Mouse (Mus musculus) T-helper 1 cell (primary cell): ENCODE results near the gene Aif1.

Experiments
- in situ Hi-C: fragments of 300-600 bp; cut with MboI, MseI; formaldehyde crosslinking; loops from one replicate; pipeline ENCODE4 v1.15.1; 2025; ENCODE audit warnings: high pct_unique_total_duplicates

Gene Aif1

DNA sequence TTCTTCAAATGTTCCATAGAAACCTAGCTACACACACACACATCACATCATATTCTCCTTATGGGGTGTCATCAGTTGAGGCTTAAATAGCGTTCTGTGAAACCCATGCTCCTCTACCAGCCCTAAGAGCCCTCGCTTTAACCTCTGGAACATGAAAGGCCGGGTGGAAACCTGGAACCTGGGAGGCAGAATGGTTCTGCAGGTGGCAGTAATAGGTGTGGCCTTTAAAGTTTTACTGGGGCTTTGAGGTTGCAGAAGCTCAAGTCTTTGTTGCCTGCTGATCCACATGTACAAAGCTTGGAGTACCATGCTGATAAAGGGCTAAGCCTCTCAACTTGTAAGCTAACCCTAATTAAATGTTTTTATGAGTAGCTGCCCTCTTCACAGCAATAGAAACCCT lies 28.5 kb downstream of the Aif1 start:
- in situ Hi-C loops = no loop called here

DNA sequence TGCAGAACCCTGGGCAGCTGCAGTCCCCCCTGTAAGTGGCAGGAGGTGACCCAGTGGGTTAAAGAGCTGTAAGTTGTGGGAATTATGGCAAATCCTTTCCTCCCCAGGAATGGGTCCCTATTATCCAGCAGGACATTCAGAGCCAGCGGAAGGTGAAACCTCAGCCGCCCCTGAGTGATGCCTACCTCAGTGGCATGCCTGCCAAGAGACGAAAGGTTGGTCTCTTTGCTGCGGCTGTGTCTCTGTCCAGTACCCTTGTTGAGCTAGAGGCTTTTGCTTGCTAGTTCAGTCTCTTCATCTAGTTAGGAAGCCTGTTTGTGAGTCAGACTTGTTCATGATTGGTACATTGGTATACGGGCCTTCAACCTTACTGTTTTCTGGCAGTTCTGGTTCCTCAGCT lies 29.7 kb downstream of the Aif1 start:
- in situ Hi-C loops = no loop called here

DNA sequence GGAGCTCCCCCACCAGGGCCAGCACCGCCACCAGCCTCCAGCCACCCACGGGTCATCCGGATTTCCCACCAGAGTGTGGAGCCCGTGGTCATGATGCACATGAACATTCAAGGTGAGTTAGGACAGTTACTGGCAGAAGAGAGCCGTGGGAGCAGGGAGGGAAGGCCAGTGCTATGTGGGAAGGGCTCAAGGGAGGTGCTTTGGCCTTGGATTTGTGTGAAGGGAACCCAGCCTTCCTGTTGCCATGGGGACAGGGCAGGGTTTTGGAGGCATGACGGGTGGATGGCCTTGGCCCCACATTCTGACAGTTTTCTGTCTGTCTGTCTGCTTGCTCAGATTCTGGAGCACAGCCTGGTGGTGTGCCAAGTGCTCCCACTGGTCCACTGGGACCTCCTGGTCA lies 33.9 kb downstream of the Aif1 start:
- in situ Hi-C loops = no loop called here

DNA sequence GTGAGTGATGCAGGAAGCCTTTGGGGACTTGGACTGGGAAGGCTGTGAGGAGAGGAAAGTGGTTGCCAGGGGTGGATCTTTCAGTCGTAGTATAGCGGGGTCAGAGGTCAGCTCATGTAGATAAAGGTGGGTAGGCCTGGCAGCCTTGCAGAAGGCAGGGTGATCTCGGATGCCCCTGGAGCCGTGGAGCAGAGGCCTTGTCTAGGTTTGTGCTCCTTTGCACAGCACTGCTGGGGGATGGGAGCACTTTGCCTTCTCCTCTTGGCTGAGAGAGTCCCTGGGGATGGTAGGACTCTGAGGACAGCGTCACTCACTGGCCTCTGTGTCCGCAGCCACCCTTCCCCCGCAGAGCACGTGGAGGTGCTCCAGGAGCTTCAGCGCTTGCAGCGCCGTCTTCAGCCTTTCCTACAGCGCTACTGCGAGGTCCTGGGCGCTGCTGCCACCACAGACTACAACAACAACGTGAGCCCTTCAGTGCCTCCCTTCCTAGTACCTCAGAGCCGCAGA lies 35.3 kb downstream of the Aif1 start:
- in situ Hi-C loops = no loop called here

DNA sequence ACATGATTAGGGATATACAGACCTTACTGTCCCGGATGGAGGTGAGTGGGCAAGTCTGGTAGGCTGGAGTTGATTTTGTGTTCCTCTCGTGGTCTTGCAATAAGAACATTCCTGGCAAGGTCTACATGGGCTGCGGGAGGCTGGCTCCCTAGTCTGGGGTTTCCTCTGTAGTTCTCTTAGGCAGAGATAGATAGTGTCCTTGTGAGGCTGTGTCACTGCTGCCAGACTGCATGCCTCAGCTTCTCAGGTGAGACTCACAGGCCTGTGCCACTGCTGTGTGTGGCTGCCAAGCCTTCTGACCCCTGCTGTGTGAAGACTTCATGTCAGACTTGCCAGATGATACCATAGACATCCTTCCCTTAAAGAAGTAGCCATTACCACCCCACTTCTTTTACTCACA lies 36.6 kb downstream of the Aif1 start:
- in situ Hi-C loops = no loop called here

DNA sequence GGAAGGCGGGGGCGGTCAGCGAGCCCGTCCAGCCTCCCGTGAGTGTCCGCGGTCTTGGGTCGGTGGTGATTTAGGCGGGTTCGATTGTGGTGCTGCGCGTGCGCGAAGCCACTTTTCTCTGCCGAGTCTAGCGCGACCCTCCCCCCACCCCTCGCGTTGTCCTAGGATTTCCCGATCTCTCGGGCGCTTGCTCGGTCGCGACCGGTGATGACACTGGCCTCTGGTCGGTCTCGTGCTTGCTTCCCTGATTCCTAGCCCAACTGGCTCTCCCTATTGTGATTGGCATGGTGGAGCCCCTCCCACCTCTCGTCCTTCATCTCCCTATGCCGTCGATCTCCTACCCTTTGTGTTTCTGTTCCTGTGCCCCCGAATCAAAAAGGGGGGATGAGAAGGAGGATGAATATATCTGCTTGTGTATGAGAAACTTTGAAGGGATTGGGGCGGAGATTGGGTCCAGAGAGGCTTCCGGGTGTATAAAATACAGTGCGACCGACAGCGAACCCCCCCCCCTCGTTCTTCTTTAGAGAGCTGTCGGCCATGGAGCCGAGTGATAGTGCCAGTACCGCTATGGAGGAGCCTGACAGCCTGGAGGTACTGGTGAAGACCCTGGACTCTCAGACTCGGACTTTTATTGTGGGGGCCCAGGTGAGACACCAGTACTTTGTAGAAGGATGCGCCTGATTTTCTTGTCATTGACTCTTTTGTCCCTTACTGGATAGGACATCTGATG lies 40.1 kb downstream of the Aif1 start:
- in situ Hi-C loops = no loop called here

DNA sequence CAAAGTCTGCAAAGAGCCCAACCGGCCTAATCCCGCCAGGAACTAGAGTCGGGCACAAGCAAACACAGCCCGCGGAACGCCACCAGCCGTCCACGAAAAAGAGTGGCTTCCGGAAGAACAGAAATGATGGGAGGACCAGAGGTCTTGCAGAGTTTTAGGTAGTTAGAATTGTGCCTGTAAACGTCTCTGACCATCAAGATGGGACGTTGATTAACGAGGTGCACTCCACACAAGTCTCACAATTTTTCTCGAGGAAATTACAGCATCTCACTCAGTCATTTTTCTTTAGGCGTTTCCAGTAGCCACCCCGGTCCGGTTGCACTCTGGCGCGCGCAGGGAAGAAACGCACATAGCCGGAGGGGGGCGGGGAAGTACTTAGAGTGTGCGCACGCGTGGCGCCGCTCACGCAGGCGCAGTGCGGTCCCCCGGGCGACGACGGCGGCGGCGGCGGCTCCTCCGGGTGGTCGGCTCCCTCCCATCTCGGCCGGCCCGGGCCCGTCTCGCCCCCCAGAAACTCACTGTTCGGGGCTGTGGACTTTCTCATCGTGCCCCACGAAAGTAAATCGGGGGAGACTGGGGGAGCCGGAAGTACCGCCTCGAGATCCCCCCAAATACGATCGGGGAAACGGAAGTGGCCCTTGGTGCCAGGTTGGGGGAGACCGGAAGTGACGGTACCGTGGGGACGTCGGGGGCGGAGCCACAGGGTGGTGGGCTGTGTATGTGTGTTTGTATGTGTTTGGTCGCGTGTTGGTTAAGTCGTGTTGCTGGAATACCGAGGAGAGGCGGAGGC lies 40.9 kb downstream of the Aif1 start, which contains the start of gene Bag6:
Gene Bag6, plus strand, starts transcription at position 378 of the 790 bp plus-strand sequence.
- in situ Hi-C loops = no loop called here

DNA sequence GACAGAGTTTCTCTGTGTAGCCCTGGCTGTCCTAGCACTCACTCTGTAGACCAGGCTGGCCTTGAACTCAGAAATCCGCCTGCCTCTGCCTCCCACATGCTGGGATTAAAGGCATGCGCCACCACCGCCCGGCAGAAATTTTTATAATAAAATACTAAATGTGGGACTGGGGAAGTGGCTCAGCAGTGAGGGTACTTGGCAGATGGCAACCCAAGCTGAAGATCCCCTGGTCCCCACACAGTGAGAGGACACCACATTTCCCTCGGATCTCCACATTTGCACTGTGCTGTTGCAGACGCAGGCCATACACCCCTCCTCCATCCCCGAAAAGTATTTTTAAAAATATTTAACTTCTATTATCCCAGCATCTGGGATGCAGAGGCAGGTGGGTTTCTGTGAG lies 42.4 kb downstream of the Aif1 start:
- in situ Hi-C loops = no loop called here

DNA sequence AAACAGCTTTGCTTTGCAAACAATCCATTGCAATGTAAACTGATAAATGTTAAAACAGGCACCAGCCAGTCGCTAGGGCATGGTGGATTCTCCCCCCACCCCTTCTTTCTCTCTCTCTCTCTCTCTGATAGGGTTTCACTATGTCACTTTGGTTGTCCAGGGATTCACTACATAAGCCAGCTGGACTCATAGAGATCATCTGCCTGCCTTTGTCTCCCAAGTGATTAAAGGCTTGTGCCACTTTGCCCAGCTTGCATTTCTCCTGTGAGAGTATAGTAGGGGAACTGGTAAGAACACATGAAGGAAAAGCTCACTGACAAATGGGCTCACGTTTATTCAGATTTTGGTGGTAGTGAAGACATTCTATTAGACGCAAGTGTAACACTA lies 43.7 kb downstream of the Aif1 start:
- in situ Hi-C loops = no loop called here

DNA sequence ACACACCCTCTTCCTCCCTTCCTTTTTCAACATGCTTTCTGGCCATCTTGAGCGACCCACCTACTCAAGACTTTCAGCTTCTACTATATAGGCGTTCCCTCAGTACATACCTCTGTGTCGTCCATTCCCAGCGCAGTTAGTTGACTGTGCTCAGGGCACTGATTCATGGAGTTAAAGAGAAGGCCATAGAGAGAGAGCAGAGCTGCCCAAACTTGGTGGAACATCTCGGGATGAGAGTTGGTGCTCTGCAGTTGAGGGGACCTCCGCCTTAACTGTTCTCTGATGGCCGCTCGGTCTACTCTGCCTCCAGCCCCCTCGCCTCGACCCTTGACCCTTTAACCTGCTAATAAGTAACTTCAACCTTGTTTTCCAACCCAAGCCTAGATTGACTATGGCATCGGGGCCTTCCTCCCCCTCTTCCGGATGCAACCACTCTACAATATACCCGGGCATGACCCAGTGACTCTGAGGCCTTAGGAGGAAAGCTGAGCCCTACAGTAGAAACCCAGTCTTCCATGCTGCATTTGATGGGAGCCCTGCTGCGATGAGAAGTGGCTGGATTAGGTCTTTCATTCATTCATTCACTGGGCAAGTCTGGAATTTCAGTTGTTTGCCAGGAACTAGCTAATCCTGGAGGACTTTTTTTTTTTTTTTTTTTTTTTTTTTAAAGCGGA lies 44.2 kb downstream of the Aif1 start, which contains the start of gene Apom:
Gene Apom, minus strand, starts transcription at position 551 of the 674 bp plus-strand sequence.
- in situ Hi-C loops = no loop called here

DNA sequence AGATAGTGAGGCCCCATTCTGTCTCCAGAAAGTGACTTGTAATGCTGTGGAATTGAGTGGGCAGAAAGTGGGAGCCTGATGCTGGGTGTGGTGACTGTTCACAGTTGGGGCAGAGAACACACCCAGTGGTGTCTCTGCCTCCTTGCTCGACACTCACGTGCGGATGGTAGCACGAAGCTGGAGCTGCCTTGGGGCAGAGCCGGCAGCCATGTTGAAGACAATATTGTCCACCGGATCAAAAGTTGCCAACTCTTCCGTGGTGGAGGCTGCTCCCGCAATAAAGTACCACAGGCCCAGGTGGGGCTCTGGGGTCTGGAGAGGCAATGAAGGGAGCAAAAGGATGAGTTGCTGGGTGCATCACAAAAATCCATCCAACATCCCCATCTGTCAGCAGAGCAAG lies 44.8 kb downstream of the Aif1 start:
- in situ Hi-C loops = no loop called here

DNA sequence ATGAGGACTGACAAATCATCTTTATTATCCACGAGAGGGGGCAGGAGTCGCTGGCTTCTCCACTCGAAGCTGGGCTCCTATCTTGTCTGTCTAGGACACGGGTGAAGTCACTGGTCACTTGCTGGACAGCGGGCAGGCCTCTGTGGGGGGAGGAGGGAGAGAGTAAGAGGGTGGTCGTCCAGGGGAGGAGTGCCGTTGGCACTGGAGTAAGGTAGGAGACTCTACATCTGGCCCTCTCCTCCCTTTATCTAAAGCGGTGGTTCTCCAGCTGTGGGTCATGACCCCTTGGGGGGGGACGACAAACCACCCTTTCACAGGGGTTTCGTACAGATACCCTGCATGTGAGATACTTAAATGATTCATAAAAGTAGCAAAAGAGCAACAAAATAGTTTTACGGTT lies 46.9 kb downstream of the Aif1 start:
- in situ Hi-C loops = no loop called here

DNA sequence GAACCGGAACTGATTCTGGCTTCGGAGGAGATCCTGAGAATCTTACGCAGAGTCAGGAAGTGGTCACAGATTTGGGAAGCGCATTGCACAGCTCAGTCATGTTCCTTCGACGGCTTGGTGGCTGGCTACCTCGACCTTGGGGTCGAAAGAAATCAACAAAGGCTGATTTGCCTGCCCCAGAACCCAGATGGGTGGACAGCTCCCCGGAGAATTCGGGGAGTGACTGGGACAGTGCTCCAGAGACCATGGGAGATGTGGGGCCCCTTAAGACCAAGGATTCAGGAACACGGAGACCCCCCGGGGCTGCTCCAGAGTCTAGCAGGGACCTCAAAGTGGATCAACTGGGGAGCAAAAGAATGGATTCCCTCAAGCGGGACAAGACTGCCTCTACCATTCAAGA lies 48.9 kb downstream of the Aif1 start:
- in situ Hi-C loops = no loop called here

DNA sequence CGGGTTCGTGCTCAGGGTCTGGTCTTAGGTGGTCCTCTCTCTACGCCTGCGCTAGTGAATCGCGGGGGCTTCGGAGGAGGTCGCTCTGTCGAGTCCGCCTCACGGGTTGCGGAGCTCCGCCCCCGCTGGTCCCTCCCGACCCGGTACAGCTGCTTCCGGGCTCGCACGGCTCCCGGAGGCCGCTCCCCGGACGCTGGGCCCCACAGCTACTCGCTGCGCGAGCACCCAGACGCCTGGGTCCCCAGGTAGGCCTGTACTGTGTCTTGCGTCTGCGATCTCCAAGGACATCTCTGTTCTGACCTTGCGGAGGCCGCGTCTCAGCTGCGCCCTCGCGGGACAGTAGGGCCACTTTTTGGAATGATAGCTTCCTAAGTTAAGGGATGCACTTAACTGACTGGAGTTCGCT lies 49.7 kb downstream of the Aif1 start, which contains the start of gene D17H6S53E:
Gene D17H6S53E, plus strand, starts transcription at position 168 of the 406 bp plus-strand sequence.
- in situ Hi-C loops = no loop called here

DNA sequence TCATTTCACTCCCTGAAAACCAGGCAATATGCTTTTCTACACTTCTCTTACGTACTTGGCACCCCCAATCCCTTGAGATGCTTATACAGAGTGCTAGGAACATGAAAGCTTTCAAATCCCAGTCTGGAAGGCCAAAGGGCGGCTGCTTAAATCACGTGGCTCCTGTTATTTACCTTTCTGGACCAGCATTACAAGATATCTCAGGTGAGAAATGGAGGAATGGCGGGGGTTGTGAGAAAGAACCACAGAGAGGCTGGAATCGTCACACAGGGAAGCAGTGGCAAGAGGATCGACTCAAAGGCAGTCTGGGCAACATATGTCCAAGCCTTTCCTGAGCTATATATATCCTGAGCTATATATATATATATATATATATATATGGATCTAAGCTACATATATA lies 50.3 kb downstream of the Aif1 start:
- in situ Hi-C loops = no loop called here

DNA sequence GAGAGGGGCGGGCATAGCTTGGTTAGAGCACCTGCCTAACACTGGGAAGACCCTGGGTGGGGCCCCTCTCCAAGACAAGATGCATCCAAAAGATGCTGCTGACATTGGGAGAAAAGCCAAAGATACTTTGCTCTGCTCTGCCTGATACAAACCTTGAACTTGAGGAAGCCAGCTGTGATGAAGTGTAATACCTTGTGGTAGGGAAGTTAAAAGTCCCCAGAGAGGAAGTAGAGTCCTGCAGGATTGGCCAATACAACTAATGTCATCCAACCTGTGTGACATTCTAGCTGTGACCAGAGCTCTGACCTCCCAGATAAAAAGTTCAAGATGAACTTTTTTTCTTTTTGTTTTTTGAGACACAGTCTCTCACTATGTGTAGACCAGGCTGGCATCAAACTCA lies 50.8 kb downstream of the Aif1 start:
- in situ Hi-C loops = no loop called here

DNA sequence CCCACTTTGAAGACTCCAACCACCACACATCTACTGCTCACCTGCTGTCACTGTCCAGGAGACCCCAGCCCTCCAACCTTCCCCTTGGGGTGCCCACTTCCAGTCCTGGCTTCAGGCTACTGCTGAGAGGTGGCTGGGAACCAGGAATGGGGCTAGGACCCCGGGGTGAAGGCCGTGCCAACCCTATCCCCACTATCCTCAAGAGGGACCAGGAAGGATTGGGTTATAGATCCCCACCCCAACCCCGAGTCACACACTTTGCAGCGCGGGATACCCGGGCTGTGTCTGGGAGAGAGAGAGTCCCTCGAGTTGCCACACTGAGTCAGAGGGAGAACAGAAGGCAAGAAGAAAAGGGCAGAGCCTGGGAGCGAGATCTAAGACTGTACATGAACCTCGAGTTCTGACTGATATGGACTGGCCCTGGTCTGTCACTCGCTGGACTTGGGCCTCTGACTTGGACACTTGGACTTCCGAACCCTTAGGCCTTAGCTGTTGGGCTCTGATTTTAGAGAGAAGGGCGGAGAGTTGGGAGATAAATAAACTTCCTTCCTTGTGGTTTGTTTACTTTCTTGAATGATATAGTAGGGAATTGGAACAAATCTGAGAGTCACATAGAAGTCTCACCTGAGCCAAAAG lies 51.5 kb downstream of the Aif1 start:
- in situ Hi-C loops = loop anchor here (25.0 kb wide), 1 partner anchor 487 kb away; the partner anchor contains the start of genes Atf6b, Fkbpl, Ppt2 and Prrt1

DNA sequence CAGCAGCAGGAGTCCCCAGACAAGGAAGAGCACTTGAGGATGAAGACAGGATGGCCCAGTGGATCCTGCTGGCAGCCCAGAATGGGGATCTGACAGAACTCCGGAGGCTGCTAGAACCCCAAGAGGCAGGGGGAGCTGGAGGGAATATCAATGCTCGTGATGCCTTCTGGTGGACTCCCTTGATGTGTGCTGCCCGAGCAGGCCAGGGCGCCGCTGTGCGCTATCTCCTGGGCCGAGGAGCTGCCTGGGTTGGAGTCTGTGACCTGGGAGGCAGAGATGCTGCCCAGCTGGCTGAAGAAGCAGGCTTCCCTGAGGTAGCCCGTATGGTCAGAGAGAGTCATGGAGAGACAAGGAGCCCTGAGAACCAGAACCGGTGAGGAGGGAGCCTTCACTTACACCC lies 52.6 kb downstream of the Aif1 start:
- in situ Hi-C loops = loop anchor here (25.0 kb wide), 1 partner anchor 486 kb away; the partner anchor contains the start of genes Atf6b, Fkbpl, Ppt2 and Prrt1

DNA sequence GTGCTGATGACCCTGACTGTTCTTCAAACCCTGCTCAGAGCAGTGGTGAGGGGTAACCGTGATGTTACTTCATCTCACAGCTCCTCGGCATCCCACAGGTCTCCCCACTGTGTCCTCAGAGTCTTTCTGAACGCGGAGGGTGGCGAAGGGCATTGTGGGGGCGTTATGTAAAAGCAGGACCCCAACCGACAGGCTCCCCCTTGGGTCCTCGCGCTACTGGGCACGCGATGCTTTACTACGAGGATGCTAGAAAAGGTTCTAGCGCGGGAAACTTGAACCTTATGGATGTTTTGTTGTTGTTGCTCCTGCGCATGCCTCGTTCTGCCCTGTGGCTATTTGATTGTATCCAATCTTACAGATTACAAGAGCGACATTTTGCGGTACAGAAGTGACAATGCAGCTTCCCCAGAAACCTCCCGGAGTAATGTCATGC lies 54.0 kb downstream of the Aif1 start, which contains the start of gene Csnk2b:
Gene Csnk2b, minus strand, starts transcription at position 183 of the 433 bp plus-strand sequence.
- in situ Hi-C loops = loop anchor here (25.0 kb wide), 1 partner anchor 485 kb away; the partner anchor contains the start of genes Atf6b, Fkbpl, Ppt2 and Prrt1

DNA sequence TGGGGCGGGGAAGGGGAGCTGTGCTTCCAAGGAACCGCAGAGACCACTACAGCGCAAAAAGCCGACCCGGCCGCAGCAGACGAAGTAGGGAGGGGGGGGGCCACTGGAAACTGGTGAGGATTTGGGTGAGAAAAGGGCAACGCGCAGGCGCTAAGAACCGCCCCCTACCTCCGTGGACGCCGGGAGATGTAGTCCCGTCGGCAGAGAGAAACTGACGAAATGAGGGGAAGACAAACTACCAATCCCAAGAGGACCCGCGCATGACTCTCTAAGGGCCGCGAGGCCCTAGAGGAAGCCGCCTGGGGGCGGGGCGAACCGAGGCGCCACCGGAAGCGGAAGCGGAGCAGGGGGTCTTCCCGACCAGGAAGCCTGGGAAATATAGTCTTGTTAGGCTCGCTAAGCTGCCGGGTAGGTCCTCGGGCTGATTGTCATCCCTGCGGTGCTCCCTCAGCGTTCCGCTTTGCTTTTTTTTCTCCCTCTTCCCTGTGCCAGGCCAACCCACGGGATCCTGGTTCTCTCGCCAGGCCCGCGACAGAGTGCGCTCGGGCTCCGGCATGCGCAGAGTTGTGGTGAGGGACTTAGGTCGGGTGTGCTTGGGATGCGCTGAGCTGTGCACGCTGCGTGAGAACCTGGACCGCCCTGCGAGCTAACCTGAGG lies 54.6 kb downstream of the Aif1 start, which contains the start of gene Gpank1:
Gene Gpank1, plus strand, starts transcription at position 313 of the 657 bp plus-strand sequence.
- in situ Hi-C loops = loop anchor here (25.0 kb wide), 1 partner anchor 484 kb away; the partner anchor contains the start of genes Atf6b, Fkbpl, Ppt2 and Prrt1
